Mouse (Mus musculus): Measurements from ENCODE around the gene Emilin3. TPM values are rescaled to one million over a fixed set of nuclear protein-coding genes. Genes with fewer than 3 reads are reported as not detected.
"Not testable (repeated sequence)": the region's sequence is repeated elsewhere in the genome, so short reads cannot be mapped to it uniquely, and the experiment has no call there.

The Emilin3 gene
- total RNA-seq (2021) = 1 to 10 TPM; 1.7 to 1.8 TPM
- long read RNA-seq, experiment 1, partial matches to known transcripts = 0 of 1 reads
- long read RNA-seq, experiment 1, other reads (novel, unspliced or antisense) = 1 of 1 reads
- long read RNA-seq, experiment 2, partial matches to known transcripts = 0 of 2 reads
- long read RNA-seq, experiment 2, other reads (novel, unspliced or antisense) = 1 of 2 reads

- DNase-seq (ENCODE audit: low spot score in 2 of 2) = no peak
Observed at GRCm38 (mm10) chr2:160912231-160912671, at the start of gene Emilin3. Gene Emilin3 (minus strand): TSS chr2:160912328.

GRCm38 (mm10) chr2:160960956-160961646, 49.0 kb upstream of the Emilin3 start:
- no peak for DNase-seq (ENCODE audit: low spot score in 2 of 2)

- DNase-seq (ENCODE audit: low spot score in 2 of 2) = no peak
Observed at GRCm38 (mm10) chr2:160959901-160960300, 47.8 kb upstream of the Emilin3 start.

- no peak for DNase-seq (ENCODE audit: low spot score in 2 of 2)
Observed at GRCm38 (mm10) chr2:160958737-160959136, 46.6 kb upstream of the Emilin3 start.

GRCm38 (mm10) chr2:160957801-160958200, 45.7 kb upstream of the Emilin3 start:
- DNase-seq (ENCODE audit: low spot score in 2 of 2) = not testable (repeated sequence)

- DNase-seq (ENCODE audit: low spot score in 2 of 2) = not testable (repeated sequence)
Observed at GRCm38 (mm10) chr2:160957307-160957706, 45.2 kb upstream of the Emilin3 start.

GRCm38 (mm10) chr2:160955331-160955730, 43.2 kb upstream of the Emilin3 start:
- no peak for DNase-seq (ENCODE audit: low spot score in 2 of 2)

GRCm38 (mm10) chr2:160954541-160954940, 42.4 kb upstream of the Emilin3 start:
- no peak for DNase-seq (ENCODE audit: low spot score in 2 of 2)

GRCm38 (mm10) chr2:160953131-160953873, 41.2 kb upstream of the Emilin3 start:
- DNase-seq (ENCODE audit: low spot score in 2 of 2) = no peak

- DNase-seq (ENCODE audit: low spot score in 2 of 2) = no peak
Observed at GRCm38 (mm10) chr2:160951595-160951994, 39.5 kb upstream of the Emilin3 start.

GRCm38 (mm10) chr2:160942443-160942842, 30.3 kb upstream of the Emilin3 start:
- no peak for DNase-seq (ENCODE audit: low spot score in 2 of 2)

GRCm38 (mm10) chr2:160940930-160941709, 29.0 kb upstream of the Emilin3 start:
- no peak for DNase-seq (ENCODE audit: low spot score in 2 of 2)

GRCm38 (mm10) chr2:160934451-160934850, 22.3 kb upstream of the Emilin3 start:
- DNase-seq (ENCODE audit: low spot score in 2 of 2) = no peak

GRCm38 (mm10) chr2:160933890-160934289, 21.8 kb upstream of the Emilin3 start:
- DNase-seq (ENCODE audit: low spot score in 2 of 2) = no peak

- DNase-seq (ENCODE audit: low spot score in 2 of 2) = no peak
Observed at GRCm38 (mm10) chr2:160932981-160933380, 20.9 kb upstream of the Emilin3 start.

GRCm38 (mm10) chr2:160932325-160932724, 20.2 kb upstream of the Emilin3 start:
- no peak for DNase-seq (ENCODE audit: low spot score in 2 of 2)

GRCm38 (mm10) chr2:160931378-160931777, 19.2 kb upstream of the Emilin3 start:
- no peak for DNase-seq (ENCODE audit: low spot score in 2 of 2)

GRCm38 (mm10) chr2:160925203-160925602, 13.1 kb upstream of the Emilin3 start:
- DNase-seq (ENCODE audit: low spot score in 2 of 2) = no peak

- no peak for DNase-seq (ENCODE audit: low spot score in 2 of 2)
Observed at GRCm38 (mm10) chr2:160921285-160921684, 9.2 kb upstream of the Emilin3 start.

- no peak for DNase-seq (ENCODE audit: low spot score in 2 of 2)
Observed at GRCm38 (mm10) chr2:160918930-160919215, 6.7 kb upstream of the Emilin3 start.

GRCm38 (mm10) chr2:160918154-160918929, 6.2 kb upstream of the Emilin3 start:
- no peak for DNase-seq (ENCODE audit: low spot score in 2 of 2)

All from adrenal gland, postnatal 4 days (tissue).